Mouse (Mus musculus) heart, postnatal 36 days (tissue): ENCODE data around the gene Dock1. TPM values are rescaled to one million over a fixed set of nuclear protein-coding genes. Genes with fewer than 3 reads are reported as not detected.

Source experiments
- DNase-seq, 2 experiments: peaks; one replicate each; pipeline ENCODE4 v3.0.0; 2021 to 2022
- intact Hi-C: fragments of 180-260 bp; cut with DNase I; formaldehyde crosslinking; loops from one replicate; pipeline ENCODE4 v1.15.1; 2025
- total RNA-seq, 2 experiments: library from RNA; stranded (reverse); gene quantifications; 2 replicates each; pipeline ENCODE4 v1.2.3; 2021

The Dock1 gene
- total RNA-seq, 2 experiments from 2014 or later: 26.3 to 28.8 TPM

DNA sequence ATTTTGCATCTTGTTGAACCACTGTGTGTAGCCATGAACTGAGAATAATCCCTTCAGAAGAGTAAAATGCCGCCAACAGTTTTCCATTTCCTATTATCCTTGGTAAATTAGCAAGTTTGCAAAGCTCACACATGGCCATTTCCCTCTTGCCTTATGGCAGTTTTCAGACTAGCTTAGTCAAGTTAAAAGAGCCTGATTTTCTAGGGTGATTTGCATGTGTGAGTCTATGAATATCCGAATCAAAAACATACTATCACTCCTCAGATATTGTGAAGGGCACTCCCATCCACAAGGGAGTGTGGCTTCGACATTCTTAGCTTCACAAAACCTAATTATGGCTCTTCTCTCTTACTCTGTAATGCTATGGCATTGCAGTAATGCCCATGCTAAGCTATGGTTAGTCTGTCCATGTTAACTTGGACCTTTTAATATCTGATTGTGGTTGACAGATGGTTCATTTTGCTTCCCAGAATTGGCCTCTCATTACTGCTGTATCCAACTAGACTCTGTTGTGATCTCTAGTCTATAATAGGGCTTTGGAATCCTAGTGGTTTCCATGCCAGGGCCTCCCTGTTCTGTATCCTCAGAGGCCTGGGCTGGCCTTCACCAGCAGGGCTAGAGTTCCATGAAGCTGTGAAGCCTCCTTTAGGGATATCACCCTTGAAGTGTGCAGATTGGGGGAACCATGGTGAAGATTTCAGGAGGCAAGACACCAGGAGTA, 60.1 kb downstream of the Dock1 start:
- DNase-seq: no peak
- intact Hi-C loops: loop anchor here (5.0 kb wide), 1 partner anchor 58 kb away; the partner anchor contains the start of gene Dock1

DNA sequence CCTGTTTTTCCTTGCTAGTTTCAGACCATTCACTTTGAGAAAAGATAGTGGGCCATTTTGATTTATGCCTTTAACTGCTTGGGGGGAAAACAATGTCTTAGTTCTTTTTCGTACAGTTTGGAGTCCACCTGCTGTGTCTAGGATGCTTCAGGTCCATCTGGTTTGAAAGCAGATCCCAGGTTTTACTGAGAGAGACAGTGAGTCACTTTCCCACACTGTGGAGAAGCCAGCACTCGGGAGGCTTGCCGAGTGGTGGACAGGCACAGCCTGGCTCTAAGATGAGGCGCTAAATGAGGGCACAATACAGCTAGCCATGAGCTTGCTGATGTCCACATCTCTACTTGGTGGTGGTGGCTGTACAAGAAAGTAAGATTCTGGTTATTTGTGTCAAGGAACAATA, 76.6 kb downstream of the Dock1 start:
- intact Hi-C loops: no loop called here
- no peak for DNase-seq

DNA sequence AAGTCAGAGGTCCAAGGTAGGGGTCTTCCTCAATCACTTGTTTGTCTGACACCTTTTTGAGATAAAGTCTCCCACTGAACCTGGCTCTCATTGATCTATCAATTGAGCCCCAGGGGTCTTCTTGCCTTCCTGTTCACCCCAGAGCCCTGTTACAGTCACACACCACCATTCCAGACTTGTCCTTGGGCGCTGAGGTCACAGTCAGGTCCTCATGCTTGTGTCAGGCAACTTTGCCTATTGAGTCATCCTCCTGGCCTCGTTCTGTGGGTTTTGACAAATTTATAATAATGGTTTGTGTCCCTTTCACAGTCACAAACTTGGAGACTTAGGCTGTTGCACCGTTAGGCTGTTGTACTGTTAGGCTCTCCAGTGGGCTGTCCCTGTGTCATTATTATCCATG, 77.9 kb downstream of the Dock1 start:
- intact Hi-C loops: no loop called here

DNA sequence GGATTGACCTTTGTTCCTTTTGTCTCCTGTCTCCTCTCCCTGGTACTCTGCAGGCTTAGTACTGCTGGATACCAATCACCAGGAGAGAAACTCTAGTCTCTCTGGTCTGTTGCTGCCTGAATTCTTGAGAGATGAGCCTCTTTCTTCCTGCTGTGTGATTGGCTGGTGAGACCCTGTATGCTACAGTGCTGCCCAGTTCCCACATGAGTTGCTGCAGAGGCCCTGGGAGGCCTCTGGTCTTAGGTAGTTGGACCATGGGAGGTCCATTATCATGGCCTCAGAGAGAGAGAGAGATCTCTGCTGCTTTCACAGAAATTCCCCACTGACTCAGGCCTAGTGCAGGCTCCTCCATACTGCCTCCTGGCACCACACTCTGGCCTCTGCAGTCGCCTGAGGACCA, 79.2 kb downstream of the Dock1 start:
- no peak for DNase-seq
- intact Hi-C loops: no loop called here

More for the DNA sequence above, 77.9 kb downstream of the Dock1 start:
- DNase-seq: no peak

DNA sequence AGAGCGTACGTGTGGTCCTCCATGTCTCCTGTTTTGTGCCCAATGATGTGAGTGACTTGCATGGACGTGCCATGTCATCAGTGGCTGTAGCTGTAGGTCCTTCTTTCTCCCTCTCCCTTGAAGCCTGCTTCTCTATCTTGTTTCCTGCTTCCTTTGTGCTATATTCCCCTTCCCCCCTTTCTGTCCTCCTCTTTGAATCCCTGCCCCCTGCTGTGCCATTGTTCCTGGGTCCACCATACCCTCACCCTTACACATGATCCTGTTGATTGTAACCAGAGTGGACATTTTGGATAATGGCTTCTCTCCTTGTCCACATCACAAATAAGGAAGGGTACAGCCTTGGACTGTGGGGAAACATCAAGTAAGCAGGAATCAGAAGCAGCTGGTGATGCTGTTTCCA, 81.0 kb downstream of the Dock1 start:
- no peak for DNase-seq
- intact Hi-C loops: no loop called here

DNA sequence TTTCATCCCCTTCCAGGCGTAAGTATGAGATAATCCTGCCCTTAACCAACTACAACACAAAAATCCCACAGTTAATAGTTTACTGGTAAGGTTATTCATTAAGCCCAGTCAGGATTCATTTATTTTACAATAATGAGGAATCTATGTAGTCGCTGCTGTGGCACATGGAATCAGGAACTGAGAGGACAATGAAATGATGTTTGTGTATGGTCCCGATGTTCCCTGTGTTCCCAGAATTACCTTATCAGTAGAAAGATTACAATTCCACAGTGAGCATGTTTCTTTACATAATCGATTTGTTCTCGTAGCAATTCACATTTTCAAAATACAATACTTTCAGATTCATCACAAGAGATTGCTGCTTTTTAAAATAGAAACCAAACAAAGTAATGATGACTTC, 83.0 kb downstream of the Dock1 start:
- intact Hi-C loops: no loop called here
- no peak for DNase-seq

DNA sequence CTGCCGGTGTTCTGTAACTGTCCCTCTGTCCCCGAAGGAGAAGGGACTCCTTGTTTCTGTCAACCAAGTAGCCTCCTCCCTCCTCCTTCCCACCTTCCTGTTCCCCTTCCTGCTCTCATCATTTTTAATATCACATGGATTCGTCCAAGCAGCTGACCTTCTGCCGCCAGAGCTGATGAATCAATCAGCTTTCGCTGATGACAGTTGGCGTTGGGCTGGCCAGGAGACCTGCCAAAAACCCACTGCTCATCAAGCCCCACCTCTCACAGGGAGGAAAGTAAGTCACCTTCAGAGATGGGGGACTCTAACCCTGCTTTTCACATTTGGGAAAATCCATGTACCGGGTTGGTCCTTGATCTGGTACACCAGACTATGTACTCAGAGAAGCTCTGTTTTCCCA, 87.2 kb downstream of the Dock1 start:
- no peak for DNase-seq
- intact Hi-C loops: no loop called here

DNA sequence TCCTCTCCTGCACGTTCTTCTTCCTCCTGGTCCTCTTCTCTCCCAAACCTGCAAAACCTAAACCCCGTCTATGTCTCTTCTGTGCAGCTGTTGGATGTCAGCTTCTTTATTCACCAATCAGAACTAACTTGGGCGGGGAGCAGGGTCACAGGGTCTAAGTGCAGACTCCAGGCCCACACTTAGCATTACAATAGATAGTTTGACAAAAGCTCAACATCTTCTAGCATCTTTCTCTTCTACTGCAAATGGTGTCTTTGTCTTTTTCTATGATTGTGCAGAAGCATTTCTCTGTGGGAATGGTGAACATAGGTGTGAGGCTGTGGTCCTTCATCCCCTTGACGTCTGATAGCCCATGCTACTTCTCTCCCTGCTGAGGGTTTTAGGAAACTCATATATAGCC, 91.3 kb downstream of the Dock1 start:
- intact Hi-C loops: no loop called here
- DNase-seq: no peak

DNA sequence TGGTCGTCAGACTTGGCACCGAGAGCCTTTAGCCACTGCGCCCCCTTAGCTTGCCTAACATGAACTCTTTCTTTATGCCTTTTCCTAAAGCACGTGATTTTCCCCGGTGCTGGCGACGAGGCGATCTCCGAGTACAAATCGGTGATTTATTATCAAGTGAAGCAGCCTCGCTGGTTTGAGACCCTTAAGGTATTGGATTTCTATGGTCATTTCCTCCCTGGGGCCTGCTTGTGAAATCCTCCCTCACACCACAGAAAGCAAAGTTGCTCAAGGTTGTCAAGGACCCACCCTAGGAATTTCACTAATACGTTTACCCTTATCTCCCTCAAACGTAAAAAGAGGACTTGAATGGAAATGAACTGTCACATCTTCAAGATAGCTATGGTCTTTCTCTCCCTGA, 94.7 kb downstream of the Dock1 start:
- intact Hi-C loops: no loop called here
- DNase-seq: no peak

DNA sequence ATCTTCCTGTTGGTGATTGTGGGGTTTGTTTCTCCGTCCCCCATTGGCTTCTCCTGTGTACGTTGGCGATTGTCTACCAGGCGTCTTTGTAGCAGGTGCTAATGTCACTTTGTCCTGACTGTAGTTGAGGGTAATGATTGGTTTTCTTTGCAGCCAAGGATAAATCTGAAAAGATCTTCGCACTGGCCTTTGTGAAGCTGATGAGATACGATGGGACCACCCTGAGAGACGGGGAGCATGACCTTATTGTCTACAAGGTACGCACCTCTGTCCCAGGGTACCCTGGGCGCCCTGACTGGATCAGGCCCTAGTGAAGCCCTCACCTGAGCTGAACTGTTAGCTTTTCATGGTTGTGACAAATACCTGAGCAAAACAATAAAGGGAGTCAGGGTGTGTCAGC, 100.9 kb downstream of the Dock1 start:
- DNase-seq: no peak
- intact Hi-C loops: loop anchor here (5.0 kb wide), 1 partner anchor 99 kb away; the partner anchor contains the start of gene Dock1

DNA sequence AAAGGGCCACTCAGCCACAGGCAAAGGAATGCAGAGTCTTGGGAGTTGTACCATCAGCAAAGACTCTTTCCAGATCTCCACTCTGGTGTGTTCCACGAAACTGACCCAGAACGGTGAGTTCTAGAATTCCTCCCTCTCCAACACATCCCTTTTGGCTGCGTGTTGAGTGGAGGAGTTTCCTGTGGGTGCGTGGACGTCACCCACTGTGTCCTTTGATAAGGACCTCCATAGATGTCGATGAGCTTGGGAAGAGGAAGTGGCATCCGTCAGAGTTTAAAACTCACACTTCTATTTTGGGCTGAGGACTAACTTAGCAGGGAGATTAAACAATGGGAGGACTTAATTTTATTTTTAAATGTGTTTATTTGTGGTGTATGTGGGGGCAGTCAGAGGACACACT, 101.9 kb downstream of the Dock1 start:
- intact Hi-C loops: loop anchor here (5.0 kb wide), 1 partner anchor 100 kb away; the partner anchor contains the start of gene Dock1
- DNase-seq: no peak

DNA sequence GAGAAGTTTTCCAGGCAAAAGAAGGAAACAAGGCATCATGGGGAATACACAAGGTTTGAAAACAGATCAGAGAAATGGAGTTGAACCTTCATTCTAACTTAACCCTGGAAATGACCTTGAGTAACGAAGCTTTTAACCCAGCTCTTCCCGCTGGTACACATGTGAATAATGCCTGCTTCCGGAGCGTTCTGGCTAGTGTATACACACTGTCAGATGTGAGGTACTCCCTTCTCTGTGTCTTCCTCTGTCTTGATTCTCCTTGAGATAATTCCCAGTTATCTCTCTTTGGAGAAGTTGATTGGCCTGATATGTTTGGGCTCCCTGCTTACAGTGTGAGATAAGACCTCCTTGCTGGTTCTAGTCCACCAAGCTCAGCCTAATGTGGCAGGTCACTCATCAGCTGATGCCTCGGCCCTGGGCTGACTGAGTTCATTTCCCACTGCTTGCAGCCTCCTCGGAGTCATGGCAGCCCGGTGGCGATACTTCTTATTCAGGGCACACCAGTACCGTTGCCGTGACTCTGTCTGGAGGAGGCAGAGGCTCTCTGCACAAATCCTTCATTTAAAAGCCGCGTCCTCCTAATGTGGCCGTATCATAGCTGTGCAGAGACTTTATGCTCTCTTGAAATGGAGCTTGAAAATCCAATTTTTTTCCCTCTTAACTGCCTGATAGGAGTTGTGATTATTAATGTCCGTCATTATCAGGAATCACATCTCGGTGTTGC, 102.6 kb downstream of the Dock1 start:
- intact Hi-C loops: loop anchor here (5.0 kb wide), 1 partner anchor 101 kb away; the partner anchor contains the start of gene Dock1
- no peak for DNase-seq

DNA sequence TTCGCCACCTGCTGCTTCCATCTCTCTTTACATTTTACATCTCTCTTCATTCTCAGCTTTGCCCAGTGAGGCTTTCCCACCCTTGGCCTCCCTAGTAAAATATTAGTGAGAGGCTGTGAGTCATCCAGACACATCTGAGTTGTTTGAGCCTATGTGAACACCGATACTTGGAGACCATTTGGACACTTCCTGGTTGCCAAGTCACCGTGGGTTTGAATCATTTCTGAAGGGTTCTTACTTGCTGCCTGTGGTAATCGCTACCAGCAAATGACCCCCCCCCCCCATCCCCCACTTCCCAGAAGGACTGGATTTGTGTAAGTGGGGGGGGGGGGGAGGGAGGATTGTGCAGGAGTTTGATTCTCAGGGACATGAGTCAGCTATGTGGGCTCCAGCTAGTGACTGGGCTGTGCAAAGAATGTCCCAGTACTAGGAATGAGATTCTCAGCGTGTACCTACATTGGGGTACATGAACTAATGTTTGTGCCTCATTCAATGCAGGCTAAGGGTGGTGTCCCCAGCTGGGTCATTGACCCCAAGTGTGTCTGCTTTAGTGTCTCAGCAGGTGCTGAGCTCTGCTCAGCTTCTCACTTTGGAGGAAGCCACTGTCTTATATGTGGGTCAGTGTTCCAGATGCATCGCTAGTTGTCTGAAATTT, 103.4 kb downstream of the Dock1 start:
- intact Hi-C loops: loop anchor here (5.0 kb wide), 1 partner anchor 102 kb away; the partner anchor contains the start of gene Dock1
- DNase-seq: no peak

DNA sequence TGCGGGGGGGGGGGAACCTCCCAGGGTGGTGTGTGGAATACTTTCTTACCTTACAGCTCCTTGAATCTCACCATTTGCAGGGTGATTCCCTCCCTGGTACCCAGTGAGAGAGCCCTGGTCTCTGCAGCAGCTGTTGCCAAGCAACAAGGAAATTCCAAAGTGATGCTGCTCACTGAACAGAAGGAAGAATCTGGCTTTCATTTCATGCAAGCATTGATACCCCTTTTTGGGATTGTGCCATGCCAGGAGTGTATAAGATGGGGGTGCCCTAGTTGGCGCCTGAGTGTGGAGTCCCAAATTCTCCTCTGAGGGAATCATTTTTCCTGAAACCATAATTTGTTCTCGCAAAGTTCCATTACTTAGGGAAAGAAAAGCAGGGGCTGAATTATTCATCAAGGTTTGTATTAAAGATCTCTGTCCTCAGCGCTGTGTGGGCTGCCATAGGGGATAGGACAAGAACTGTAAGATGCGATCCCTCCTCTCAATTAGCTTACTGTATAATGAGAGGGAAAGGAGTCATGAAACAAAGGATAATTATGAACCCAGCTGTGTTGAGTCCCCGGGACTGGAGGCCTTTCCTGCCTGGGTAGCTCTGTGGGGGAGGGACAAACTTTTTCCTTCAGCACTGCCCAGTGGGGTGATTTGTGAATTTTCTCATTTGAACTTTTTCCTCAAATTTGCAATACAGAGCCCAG, 104.2 kb downstream of the Dock1 start:
- no peak for DNase-seq
- intact Hi-C loops: loop anchor here (5.0 kb wide), 1 partner anchor 102 kb away; the partner anchor contains the start of gene Dock1

DNA sequence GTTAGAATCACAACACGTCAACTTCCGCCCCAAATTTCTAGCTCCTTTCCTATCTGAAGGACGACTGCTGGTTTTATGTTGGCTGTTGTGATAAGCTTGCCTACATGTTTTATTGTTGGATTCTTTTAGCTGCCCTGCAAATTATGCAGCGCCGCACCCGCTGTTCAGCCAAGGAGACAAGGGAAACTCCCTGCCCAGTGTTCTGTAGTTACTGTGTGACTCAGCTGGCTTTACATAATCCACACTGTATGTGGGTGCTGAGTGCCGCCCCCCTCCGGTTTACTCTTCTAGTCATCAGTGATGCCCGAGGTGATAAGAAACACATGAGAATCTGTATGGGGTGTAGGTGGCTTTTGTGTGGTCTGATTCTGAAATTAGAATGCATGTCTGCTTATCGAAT, 105.2 kb downstream of the Dock1 start:
- intact Hi-C loops: no loop called here
- DNase-seq: no peak

DNA sequence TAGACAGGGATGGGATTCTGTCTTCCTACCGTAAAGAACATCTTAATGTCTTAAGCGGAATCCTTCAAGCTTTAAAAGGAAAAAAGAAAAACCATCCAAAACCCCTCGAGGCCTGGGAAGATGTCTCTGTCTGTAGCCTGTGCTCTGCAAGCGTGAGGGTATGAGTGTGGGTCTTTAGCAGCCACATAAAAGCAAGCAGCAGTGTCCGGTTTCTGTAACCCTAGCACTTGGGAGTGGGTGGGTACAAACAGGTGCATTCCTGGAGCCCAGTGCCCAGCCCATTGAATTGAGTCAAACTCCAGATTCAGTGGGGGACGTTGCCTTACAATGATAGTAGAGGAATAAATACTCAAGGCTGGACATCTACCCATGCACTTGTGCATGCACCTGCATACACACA, 105.9 kb downstream of the Dock1 start:
- intact Hi-C loops: no loop called here
- DNase-seq: no peak

DNA sequence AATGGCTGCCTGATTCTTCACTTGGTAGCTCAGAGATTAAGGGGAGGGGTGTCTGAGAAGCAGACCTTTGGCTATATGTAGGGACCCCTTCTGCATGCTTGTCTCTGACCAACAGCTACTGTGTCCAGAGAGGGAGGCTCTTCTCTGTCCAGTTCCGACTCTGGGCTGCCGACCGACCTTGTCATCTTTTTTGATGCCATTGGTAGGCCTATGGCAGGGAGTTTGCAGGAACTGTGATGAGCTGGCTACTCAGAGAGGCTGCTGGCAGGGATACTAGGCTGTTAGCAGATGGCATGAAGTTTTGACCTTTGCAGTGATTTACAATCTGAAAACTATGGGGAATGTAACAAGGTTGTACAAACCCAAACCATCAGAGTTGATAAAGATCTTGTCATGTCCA, 109.3 kb downstream of the Dock1 start:
- no peak for DNase-seq
- intact Hi-C loops: no loop called here

DNA sequence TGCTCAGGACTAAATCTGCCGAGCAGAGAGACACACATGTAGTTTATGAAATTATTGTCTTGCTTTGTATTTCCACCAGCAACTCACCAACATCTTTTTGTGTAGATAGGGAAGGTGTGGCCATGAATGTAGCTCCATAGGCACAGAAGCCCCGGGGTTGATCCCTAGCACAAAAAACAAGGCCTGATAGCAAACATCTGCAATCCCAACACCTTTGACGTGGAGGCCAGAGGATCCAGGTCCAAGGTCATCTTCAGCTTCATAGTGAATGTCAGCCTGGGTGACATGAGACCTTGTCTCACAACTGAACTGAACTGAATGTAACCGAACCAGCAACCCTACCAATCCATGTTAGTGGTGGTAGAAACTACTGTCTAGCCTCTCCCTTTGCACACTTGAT, 116.7 kb downstream of the Dock1 start:
- intact Hi-C loops: no loop called here
- no peak for DNase-seq

DNA sequence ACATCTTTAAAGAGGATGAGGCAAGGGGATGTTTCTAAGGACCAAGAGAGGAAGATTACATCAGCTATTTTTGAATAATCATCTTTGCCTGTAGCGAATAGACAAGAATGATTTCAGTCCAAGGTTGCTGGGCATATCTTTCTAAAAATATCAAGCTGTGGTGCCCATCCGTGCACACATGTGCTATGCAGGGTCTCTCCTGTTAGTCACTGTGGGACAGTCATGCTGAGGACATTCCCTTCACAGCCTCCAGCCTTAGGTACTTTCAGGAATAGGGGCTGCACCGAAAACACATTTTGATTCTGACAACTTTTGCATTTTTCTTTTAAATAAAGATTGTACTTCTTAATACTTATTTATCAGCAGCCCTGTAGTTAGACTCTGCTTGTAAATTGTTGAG, 124.4 kb downstream of the Dock1 start:
- DNase-seq: no peak

DNA sequence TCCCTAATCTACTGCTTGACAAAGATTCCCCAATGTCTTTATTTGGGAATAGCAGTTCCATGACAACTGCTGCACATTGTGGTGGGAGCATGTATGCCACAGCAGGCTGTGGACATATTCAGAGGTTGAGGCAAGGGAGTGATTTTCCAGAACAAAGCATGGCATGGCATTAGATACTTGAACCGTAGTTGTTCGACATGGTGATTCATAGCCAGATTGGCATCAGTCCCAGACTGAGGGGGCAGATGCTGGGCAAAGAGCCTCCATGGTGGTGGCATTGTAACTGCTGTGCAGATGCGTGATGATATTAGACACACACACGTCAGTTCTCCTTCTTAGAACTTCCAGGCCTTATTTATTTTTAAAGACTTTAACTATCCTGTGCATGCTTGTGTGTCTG, 129.6 kb downstream of the Dock1 start:
- intact Hi-C loops: no loop called here

More for the DNA sequence above, 124.4 kb downstream of the Dock1 start:
- intact Hi-C loops: no loop called here

DNA sequence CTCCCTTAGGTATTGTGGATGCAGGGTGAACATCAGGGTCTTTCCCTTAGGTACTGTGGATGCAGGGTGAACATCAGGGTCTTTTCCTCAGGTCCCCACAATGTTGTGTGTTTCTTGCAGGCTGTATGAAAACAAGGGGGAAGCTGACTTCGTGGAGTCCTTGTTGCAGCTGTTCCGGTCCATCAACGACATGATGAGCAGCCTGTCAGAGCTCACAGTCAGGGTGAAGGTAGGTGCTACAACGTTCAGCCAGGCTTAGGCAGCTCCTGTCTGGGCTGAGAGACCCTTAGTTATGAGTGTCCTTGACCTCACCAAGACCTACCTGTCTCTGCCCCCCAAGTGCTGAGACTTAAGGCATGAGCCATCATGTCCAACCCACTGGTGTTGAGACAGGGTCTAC, 134.0 kb downstream of the Dock1 start:
- no peak for DNase-seq
- intact Hi-C loops: no loop called here

More for the DNA sequence above, 129.6 kb downstream of the Dock1 start:
- DNase-seq: no peak
